Mouse (Mus musculus): ENCODE data around the gene Fgf9. TPM values are rescaled to one million over a fixed set of nuclear protein-coding genes. Genes with fewer than 3 reads are reported as not detected.

Fgf9 gene
- polyA plus RNA-seq, 1 experiment, result 0.05 TPM

GRCm38 (mm10) chr14:58111562-58111961, 41.2 kb downstream of the Fgf9 start:
- H3K27me3 ChIP-seq (ENCODE audit: control insufficient read depth, insufficient read depth, insufficient read length), result no peaks in the 10 kb centered on the region
- H3ac ChIP-seq (ENCODE audit: control insufficient read depth, insufficient read length, low read depth), result no peak overlapping the region
- H3K4me3 ChIP-seq (ENCODE audit: insufficient read depth, poor library complexity, severe bottlenecking), result no peak overlapping the region
- no peak for TF ChIP-seq USF1 (IDR thresholded peaks at IDR 0.05; ENCODE audit: low read depth)
- no peak for TF ChIP-seq MYOD1 (IDR thresholded peaks at IDR 0.05; ENCODE audit: control insufficient read depth, insufficient read length, low read depth)
- TF ChIP-seq CTCF (IDR thresholded peaks at IDR 0.05; ENCODE audit: control insufficient read depth, insufficient read depth, insufficient read length), result no peak
- TF ChIP-seq CEBPB (IDR thresholded peaks at IDR 0.05; ENCODE audit: low read depth), result no peak
- TF ChIP-seq MAX (IDR thresholded peaks at IDR 0.05), result no peak
- TF ChIP-seq MYOG (IDR thresholded peaks at IDR 0.05; ENCODE audit: control insufficient read depth, extremely low read depth, insufficient read length), result no peak
- TF ChIP-seq FOSL1 (IDR thresholded peaks at IDR 0.05; ENCODE audit: insufficient read depth, low read length, poor library complexity, severe bottlenecking), result no peak
- H3K79me3 ChIP-seq (ENCODE audit: low read depth), result no peaks in the 10 kb centered on the region
- no peaks in the 10 kb centered on the region for H3K36me3 ChIP-seq (ENCODE audit: control insufficient read depth, insufficient read depth)
- no peaks in the 10 kb centered on the region for H3K79me2 ChIP-seq (ENCODE audit: control insufficient read depth, insufficient read depth)

DNA sequence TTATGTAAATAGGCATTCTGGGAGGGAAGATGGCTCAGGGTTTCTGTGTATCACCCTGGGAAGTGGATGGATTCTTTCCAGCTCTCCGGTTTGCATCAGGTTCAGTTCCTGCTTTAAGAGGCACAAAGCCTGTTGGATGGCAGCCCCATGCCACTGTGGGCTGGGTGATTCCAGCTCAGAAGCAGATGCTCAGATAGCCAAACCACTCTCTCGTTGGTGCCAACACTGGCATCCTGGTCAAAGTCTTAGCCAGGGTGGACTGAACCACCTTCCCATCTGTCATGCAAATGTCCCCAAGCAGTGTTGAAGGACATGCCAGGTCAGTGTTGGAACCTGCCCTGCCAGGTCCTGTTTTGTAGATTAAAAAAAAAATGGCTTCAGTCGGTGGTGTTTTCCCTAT, 42.0 kb downstream of the Fgf9 start:
- H3K4me3 ChIP-seq (ENCODE audit: insufficient read depth, poor library complexity, severe bottlenecking), result no peak overlapping the region
- H3ac ChIP-seq (ENCODE audit: control insufficient read depth, insufficient read length, low read depth), result no peak overlapping the region
- H3K79me2 ChIP-seq (ENCODE audit: control insufficient read depth, insufficient read depth), result no peaks in the 10 kb centered on the region
- no peaks in the 10 kb centered on the region for H3K27me3 ChIP-seq (ENCODE audit: control insufficient read depth, insufficient read depth, insufficient read length)
- no peak for TF ChIP-seq CTCF (IDR thresholded peaks at IDR 0.05; ENCODE audit: control insufficient read depth, insufficient read depth, insufficient read length)
- H3K36me3 ChIP-seq (ENCODE audit: control insufficient read depth, insufficient read depth), result no peaks in the 10 kb centered on the region
- H3K79me3 ChIP-seq (ENCODE audit: low read depth), result no peaks in the 10 kb centered on the region

DNA sequence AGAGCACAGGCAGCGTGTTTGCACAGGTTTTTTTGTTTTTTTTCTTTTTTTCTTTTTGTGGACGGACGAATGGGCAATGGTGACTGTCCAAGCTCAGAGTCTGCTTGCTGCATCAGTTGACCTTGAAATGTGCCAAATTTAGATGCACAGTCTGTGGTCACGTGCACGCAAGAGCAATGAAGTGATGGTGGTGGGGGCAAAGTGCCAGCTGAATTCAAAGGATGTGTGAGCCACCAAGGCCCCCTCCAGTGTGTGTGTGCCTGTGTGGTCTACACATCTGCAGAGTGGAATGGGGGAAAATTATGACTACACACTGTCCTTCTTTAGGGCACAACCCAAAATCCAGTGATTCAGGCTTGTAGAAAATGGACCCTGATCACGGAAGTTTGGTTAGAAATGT, 42.8 kb downstream of the Fgf9 start:
- TF ChIP-seq CEBPB (IDR thresholded peaks at IDR 0.05; ENCODE audit: low read depth) (no peak), MYOD1 (IDR thresholded peaks at IDR 0.05; ENCODE audit: control insufficient read depth, insufficient read length, low read depth) (no peak), CTCF (IDR thresholded peaks at IDR 0.05; ENCODE audit: control insufficient read depth, insufficient read depth, insufficient read length) (no peak), USF1 (IDR thresholded peaks at IDR 0.05; ENCODE audit: low read depth) (no peak), MAX (IDR thresholded peaks at IDR 0.05) (no peak)
- Histone ChIP-seq H3ac (ENCODE audit: control insufficient read depth, insufficient read length, low read depth) (no peak overlapping the region), H3K36me3 (ENCODE audit: control insufficient read depth, insufficient read depth) (no peaks in the 10 kb centered on the region), H3K79me3 (ENCODE audit: low read depth) (no peaks in the 10 kb centered on the region), H3K79me2 (ENCODE audit: control insufficient read depth, insufficient read depth) (no peaks in the 10 kb centered on the region), H3K4me3 (ENCODE audit: insufficient read depth, poor library complexity, severe bottlenecking) (no peak overlapping the region), H3K27me3 (ENCODE audit: control insufficient read depth, insufficient read depth, insufficient read length) (no peaks in the 10 kb centered on the region)

DNA sequence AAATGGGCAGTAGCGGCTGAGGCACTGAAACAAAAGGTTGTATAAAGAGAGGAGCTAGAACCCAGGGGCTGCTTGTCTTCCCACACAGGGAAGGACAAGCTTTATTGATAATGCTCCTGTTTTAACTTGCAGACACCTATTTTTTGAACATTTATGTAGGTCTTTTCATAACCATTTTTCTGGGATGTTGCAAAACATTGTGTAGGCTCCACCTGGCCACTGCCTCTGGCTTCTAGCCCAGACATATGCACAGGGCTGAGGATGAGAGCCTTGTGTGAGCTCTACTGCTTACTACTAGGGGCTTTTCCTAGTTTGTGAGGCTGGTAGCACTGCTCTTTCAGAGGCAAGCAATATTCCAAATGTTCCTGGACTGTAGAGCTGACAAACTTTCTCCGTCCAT, 43.8 kb downstream of the Fgf9 start:
- H3ac ChIP-seq (ENCODE audit: control insufficient read depth, insufficient read length, low read depth), result no peak overlapping the region
- no peak for TF ChIP-seq MYOD1 (IDR thresholded peaks at IDR 0.05; ENCODE audit: control insufficient read depth, insufficient read length, low read depth)
- TF ChIP-seq MAX (IDR thresholded peaks at IDR 0.05), result no peak
- no peak for TF ChIP-seq CTCF (IDR thresholded peaks at IDR 0.05; ENCODE audit: control insufficient read depth, insufficient read depth, insufficient read length)
- H3K36me3 ChIP-seq (ENCODE audit: control insufficient read depth, insufficient read depth), result no peaks in the 10 kb centered on the region
- H3K4me3 ChIP-seq (ENCODE audit: insufficient read depth, poor library complexity, severe bottlenecking), result no peak overlapping the region
- no peaks in the 10 kb centered on the region for H3K79me2 ChIP-seq (ENCODE audit: control insufficient read depth, insufficient read depth)
- no peaks in the 10 kb centered on the region for H3K27me3 ChIP-seq (ENCODE audit: control insufficient read depth, insufficient read depth, insufficient read length)
- H3K79me3 ChIP-seq (ENCODE audit: low read depth), result no peaks in the 10 kb centered on the region

DNA sequence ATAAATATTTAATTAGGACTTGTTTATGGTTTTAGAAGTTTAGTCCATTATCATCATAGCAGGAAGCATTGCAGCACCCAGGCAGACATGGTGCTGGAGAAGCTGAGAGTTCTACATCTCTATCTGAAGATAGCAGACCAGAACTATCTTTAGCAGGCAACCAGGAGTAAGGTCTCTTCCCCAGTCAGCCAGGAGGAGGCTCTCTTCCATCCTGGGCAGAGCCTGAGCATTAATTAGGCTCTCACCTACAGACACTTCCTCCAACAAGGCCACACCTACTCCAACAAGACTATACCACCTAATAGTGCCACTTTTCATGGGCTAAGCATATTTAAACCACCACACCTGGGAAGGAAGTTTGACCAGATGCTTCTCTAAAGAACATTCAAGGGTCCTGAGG, 54.3 kb downstream of the Fgf9 start:
- no peaks in the 10 kb centered on the region for H3K27me3 ChIP-seq (ENCODE audit: control insufficient read depth, insufficient read depth, insufficient read length)
- H3K36me3 ChIP-seq (ENCODE audit: control insufficient read depth, insufficient read depth), result no peaks in the 10 kb centered on the region
- no peaks in the 10 kb centered on the region for H3K79me2 ChIP-seq (ENCODE audit: control insufficient read depth, insufficient read depth)
- TF ChIP-seq USF1 (IDR thresholded peaks at IDR 0.05; ENCODE audit: low read depth), result no peak
- H3K4me3 ChIP-seq (ENCODE audit: insufficient read depth, poor library complexity, severe bottlenecking), result no peak overlapping the region
- H3ac ChIP-seq (ENCODE audit: control insufficient read depth, insufficient read length, low read depth), result no peak overlapping the region
- no peaks in the 10 kb centered on the region for H3K79me3 ChIP-seq (ENCODE audit: low read depth)

DNA sequence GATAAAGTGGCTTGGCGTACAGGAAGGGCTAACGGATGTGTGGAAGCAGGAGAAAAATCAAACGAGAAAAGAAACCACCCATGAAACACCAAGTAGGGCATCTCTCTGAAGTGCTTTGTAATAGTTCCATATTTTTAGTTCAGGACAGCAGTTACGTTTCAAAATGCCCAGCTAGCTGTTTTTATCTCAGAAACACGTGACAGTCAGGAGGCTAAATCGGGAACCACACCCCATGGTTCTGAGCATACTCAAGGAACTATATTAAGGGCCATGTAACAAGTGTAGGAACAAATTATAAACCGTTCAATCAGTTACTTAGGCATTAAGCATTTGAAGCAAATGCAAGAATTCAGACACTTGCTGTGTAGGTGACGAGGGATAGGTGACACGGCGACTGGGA, 56.2 kb downstream of the Fgf9 start:
- no peak overlapping the region for H3K4me3 ChIP-seq (ENCODE audit: insufficient read depth, poor library complexity, severe bottlenecking)
- no peaks in the 10 kb centered on the region for H3K79me2 ChIP-seq (ENCODE audit: control insufficient read depth, insufficient read depth)
- no peaks in the 10 kb centered on the region for H3K36me3 ChIP-seq (ENCODE audit: control insufficient read depth, insufficient read depth)
- TF ChIP-seq FOSL1 (IDR thresholded peaks at IDR 0.05; ENCODE audit: insufficient read depth, low read length, poor library complexity, severe bottlenecking) (no peak), CEBPB (IDR thresholded peaks at IDR 0.05; ENCODE audit: low read depth) (no peak), MYOG (IDR thresholded peaks at IDR 0.05; ENCODE audit: control insufficient read depth, extremely low read depth, insufficient read length) (no peak), USF1 (IDR thresholded peaks at IDR 0.05; ENCODE audit: low read depth) (no peak), MYOD1 (IDR thresholded peaks at IDR 0.05; ENCODE audit: control insufficient read depth, insufficient read length, low read depth) (no peak), MAX (IDR thresholded peaks at IDR 0.05) (no peak), CTCF (IDR thresholded peaks at IDR 0.05; ENCODE audit: control insufficient read depth, insufficient read depth, insufficient read length) (no peak)
- no peaks in the 10 kb centered on the region for H3K79me3 ChIP-seq (ENCODE audit: low read depth)
- no peaks in the 10 kb centered on the region for H3K27me3 ChIP-seq (ENCODE audit: control insufficient read depth, insufficient read depth, insufficient read length)
- no peak overlapping the region for H3ac ChIP-seq (ENCODE audit: control insufficient read depth, insufficient read length, low read depth)

All from C2C12 (cell line).